Mouse (Mus musculus): ENCODE results near the gene Phactr2.
A peak's percentile ranks its signal among the peaks of the same experiment; 100 is the strongest.
"Not testable (repeated sequence)": the region's sequence is repeated elsewhere in the genome, so short reads cannot be mapped to it uniquely, and the experiment has no call there.

The Phactr2 gene

DNA sequence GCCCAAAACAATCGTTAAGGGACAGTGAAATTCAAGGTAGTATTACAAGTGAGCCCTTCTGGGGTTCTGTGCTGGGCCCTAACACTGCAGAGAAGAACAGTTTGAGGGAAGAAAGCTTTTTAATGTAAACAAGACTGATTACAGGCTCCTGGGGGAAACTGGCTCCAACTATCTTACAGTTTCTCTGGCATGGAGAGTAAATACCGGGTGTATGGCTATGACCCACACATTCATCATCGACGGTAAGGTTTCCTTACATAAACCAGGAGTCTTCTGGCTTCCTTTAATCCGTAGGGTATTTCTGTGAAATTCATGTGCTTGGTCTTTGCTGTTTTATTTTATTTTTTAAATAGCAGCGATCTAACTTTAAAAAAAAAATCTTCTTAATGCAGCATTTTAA lies 261.4 kb downstream of the Phactr2 start:
- no peak for DNase-seq (ENCODE audit: low spot score)

DNA sequence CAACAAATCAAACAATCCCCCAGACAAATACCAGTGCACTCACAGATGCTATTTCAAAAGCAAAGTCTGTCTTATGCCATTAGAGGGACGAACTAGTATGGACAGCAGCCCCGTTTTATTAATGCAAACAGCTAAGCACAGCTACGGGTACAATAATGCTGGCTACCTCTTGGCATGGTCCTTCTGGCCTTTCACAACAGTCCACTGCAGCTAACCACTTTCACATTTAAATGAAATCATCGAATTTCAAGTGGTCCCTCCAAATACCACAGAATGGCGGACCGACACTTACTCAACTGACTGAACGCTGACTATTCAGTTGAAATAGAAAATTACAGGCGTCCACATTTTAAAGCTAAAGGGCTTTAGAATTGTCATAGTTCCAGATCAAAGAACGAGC lies 261.9 kb downstream of the Phactr2 start:
- no peak for DNase-seq (ENCODE audit: low spot score)

DNA sequence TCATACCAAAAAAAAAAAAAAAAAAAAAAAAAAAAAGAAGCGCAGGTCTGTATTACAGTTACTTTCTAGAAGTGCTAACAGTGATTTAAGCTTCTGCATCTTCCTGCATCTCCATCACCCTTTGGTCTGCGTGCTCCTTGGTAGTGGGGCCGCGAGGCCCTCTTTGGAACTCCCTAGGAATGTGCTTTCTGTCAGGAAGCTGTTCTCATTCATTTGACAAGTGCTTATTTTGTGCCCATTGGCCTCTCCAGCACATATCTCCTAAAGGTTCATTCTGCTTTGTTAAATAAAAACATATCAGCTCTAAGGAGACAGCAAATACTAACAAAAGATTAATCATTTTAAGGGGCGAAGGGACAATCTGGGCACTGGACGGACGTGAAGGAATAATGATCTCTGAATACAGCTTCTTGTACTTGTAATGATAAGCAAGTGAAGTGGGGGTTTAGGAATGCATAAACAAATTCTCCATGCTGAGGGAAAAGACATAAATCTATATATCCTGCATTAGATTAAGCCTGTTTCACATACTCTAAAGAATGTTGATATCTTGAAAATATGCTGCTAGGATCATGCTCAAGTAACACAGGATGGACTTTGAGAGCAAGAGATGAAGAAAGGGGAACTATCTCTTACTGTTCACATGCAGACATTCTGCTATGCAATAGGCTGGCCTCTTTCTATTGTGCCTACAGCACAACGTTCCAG lies 264.1 kb downstream of the Phactr2 start:
- no peak for DNase-seq (ENCODE audit: low spot score)

DNA sequence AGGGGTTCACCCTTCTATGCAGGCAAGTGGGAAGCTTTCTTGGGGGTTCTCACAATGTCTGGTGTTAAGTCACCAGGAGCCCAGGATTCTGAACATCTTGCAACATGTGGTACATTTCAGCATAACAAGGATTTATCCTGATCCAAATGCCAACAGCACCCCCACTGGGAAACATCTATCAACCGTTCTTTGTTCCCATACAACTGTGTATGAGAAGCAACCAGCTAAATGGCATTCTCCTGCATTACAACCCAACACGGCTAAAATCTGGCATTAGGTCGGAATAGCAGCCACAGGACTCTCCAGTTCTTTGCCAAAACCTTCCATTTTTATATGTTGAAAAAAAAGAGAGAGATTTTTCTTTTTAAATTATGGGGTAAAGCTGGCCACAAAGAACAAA lies 264.7 kb downstream of the Phactr2 start:
- no peak for DNase-seq (ENCODE audit: low spot score)

- DNase-seq (ENCODE audit: low spot score), result no peak
Observed at GRCm38 (mm10) chr10:13209061-13209460, 265.2 kb downstream of the Phactr2 start.

- no peak for DNase-seq (ENCODE audit: low spot score)
Observed at GRCm38 (mm10) chr10:13201741-13202293, 272.4 kb downstream of the Phactr2 start.

DNA sequence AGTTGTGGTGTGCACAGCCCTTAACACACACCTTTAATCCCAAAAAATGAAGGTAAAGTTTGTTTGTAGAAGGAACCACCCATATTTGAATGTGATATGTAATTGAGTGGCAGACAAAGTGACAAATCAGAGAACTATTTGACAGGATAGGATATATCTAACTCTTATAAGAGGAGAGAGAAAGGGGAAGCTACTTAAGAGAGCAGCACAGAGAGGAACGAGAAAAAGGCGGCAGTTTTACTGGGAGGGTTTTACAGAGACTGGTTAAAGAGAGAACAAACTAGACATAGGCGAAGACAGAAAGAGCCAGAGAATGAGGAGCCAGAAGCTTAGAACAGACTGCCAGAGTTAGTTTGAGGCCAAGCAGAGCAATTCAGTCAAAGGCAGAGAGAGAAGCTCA lies 273.4 kb downstream of the Phactr2 start:
- no peak for DNase-seq (ENCODE audit: low spot score)

GRCm38 (mm10) chr10:13199234-13199633 lies 275.0 kb downstream of the Phactr2 start:
- DNase-seq (ENCODE audit: low spot score), result no peak

DNA sequence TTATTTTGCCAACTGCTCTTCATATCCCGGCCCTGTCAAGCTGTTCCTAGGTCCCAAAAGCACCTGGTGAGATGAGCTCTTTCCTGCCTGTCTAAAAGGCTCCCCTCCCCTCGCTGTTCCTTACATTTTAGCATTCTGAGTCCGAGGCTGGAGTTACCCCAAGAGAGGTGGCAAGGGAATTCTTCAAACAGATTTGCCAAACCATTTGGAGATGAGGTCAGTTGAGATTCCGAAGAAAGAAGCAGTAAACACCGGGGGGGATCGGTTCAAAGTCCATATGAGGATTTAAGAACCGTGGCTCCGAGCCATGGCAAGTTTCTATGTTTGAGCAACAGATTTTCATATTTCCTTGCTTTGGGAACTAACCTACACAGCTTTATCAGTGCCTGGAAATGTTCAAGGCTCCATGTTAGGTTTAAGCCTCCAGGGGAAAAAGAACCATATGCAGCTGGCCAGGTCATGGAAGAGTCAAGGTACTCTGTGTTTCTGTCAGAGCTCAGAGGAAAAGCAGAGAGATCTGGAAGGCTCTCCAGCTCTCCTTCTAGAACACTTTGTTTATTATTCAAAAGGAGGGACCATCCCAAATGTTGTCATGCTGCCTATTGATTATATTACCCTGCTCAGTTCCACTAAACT lies 277.2 kb downstream of the Phactr2 start:
- no peak for DNase-seq (ENCODE audit: low spot score)

GRCm38 (mm10) chr10:13193496-13193895 lies 280.7 kb downstream of the Phactr2 start:
- not testable (repeated sequence) for DNase-seq (ENCODE audit: low spot score)

- DNase-seq (ENCODE audit: low spot score), result peak; percentile 98
Observed at GRCm38 (mm10) chr10:13192731-13193351, 281.4 kb downstream of the Phactr2 start, which contains the start of gene Ltv1. Gene Ltv1 (minus strand): TSS chr10:13193168.

- DNase-seq (ENCODE audit: low spot score), result no peak
Observed at GRCm38 (mm10) chr10:13189881-13190280, 284.3 kb downstream of the Phactr2 start.

GRCm38 (mm10) chr10:13186754-13187153 lies 287.5 kb downstream of the Phactr2 start:
- no peak for DNase-seq (ENCODE audit: low spot score)

- DNase-seq (ENCODE audit: low spot score), result no peak
Observed at GRCm38 (mm10) chr10:13184170-13184766, 289.9 kb downstream of the Phactr2 start.

DNA sequence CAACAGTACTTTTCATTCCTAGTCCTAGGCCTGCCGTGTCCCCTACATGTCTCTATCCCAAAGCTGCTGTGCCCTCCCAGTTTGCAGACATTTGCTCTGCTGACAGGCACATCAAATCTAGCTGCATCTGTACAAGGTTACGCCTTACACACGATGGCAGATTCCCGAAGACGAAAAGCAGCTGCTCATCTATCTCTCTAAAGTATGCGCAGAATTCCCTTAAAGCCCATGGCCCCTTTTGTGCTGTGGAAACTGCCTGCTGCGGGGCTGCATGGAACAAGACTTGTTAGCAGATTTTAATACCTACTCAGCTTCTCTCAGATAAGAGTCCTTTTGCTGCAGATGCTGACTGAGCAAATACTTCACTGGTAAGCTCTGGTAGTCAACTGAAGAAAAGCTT lies 294.0 kb downstream of the Phactr2 start:
- DNase-seq (ENCODE audit: low spot score), result no peak

DNA sequence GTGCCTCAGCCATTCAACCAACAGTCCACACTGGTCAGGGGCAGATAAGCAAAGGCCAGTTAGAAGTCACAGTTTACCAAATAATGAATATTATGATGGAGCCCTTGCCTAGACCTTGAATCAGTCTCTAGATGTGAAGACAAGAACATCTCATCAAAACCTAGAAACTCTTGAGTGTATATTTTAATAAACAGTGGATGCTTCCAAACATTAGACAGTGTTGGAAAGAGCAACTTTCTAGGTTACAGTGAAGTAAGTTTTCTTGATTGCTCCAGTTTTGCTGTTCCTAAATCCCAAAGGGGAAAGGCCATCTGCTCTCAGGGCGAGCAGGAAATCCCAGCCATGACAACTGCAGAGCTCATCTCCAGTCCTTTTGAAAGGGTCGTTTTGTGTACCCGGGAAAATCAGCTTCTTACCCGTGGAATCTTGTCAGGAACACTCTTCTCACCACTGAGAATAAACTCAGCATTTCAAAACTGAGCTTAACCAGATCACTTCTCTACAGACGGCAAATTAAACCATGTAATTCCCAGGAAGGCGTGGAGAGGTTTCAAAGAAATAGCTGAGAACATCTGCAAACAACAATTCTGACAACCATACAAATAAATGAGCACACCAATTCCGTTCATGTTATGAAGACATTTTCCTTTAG lies 296.1 kb downstream of the Phactr2 start, which contains the start of gene Zc2hc1b:
Zc2hc1b (minus strand) TSS at position 51 of the 652 bp plus-strand sequence.
- DNase-seq (ENCODE audit: low spot score), result no peak

DNA sequence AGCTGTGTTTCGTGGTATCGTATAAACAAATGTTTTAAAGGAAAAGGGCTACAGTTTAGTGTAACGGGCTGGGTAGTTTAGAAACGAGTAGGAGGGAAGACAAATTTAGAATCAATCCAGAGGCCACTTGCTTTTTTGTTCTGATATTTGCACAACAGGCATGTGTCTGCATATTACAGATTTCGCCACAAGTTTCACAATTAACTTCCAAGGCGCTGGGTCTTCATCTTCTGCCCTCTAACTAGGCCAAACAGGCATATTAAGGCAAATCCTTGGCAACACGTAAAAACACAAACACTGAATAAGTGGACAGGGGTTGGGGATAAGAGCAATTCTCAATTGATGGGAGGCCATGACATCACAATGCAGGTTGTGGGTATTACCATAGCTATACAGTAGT lies 298.3 kb downstream of the Phactr2 start:
- DNase-seq (ENCODE audit: low spot score), result no peak

GRCm38 (mm10) chr10:13172798-13173221 lies 301.4 kb downstream of the Phactr2 start:
- no peak for DNase-seq (ENCODE audit: low spot score)

DNA sequence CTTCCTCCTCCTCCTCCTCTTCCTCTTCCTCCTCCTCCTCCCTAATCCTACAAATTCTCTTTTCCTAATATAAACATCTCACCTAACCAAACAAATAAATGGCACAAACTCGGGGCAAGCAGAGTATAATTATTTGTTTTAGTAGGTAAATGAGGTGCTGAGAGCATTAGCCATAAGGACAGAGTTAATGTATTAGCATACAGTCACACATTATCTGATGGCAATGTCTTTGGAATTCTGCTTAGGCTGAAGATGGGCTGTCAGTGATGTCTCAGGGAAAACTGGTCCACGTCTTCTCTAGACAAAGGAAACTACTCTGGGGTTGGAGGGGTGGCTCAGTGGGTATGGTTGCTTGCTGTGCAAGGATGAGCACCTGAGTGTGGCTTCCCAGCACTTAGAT lies 302.8 kb downstream of the Phactr2 start:
- no peak for DNase-seq (ENCODE audit: low spot score)

GRCm38 (mm10) chr10:13170739-13171448 lies 303.3 kb downstream of the Phactr2 start:
- DNase-seq (ENCODE audit: low spot score), result no peak

GRCm38 (mm10) chr10:13168461-13168860 lies 305.8 kb downstream of the Phactr2 start:
- DNase-seq (ENCODE audit: low spot score), result no peak
